Mouse (Mus musculus): ENCODE measurements around the gene Ptgr2.

DNA sequence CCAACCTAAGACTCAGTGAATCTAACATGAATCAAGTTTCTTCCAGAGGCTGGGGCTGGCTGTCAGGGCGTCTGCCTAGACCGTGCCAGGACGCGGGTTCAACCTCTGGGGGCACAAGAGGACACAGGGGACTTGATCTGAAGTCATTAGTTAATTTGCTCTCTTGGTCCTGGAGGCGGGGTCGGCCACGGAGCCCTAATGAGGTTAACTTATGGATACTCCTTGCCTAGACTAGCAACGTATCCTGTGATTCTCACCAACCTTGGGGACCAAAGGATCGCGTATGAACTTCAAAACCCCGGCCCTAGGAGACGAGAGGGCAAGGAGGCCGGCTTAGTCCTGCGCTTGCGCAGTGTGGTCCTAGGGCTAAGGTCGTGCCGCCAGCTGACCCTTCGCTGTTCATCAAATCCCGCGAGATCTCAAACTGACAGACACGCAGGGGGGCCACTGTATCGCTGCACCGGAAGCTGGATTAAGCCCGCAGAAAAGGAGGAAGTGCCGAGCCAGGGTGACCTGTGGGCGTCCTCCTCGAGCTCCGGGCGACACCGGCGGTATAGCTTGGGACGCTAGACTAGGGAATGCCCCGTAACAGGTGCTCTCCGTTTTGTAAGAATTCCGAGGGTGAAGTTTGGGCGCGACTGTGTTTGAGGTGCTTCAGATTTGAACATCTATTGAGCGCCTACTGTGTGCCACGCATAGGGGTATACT, at the start of gene Ptgr2:
- TF ChIP-seq EP300 (optimal IDR thresholded peaks at IDR 0.05) (peak; percentile 96), CTCF (IDR thresholded peaks at IDR 0.05; ENCODE audit: low read depth) (peak; percentile 34; the same call in 1 of the 2 replicates)
